8 mouse cellular contexts compared by ENCODE assay signal in the genomic region with DNA sequence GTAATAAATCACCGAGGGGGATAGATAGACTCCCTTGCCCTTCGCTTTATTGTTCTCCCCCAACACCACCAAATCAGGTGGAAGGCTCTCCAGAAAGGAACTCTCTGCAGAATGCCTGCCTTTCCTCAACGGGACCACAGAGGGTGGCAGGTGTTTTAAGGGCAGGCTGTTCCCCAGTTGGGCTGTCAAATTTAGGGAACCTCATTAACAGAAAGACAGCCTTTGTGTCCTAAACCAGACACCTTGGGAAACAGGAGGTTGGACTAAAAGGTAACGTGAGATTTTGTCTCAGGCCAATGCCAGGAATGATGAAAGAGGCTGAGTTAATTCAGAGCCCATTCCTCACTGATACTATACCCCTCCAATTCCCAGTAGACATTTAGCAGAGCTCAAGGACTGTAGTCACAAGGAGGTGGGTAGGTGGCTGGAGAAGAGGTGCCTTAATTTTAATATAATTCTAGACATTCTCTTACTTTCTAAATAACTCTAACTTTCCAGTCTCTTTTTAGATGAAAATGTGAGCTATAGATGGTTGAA. TPM values are rescaled to one million over a fixed set of nuclear protein-coding genes. Genes with fewer than 3 reads are reported as not detected.
DNase-seq lines count a peak whose midpoint lies in the region; ATAC-seq and TF ChIP-seq lines count a peak whose summit lies in the region.

No protein-coding gene starts in this region.

- no peak for TF ChIP-seq EP300 in lung, postnatal 0 days (IDR thresholded peaks at IDR 0.05)
- no peak for TF ChIP-seq EP300 in stomach, postnatal 0 days (optimal IDR thresholded peaks at IDR 0.05)

- H3K4me1 ChIP-seq in lung, postnatal 0 days (ENCODE audit: insufficient read depth, low read depth, low read length) = no peaks in the 10 kb centered on the region; the same call in 1 of the 2 replicates
- peaks cover 33% of the 10 kb centered on the region for H3K4me1 ChIP-seq in forebrain, embryonic 16.5 days (replicated peaks; ENCODE audit: control insufficient read depth, insufficient read depth, low read length)
- peaks cover 14% of the 10 kb centered on the region; the same call in 1 of the 2 replicates for H3K4me1 ChIP-seq in liver, embryonic 13.5 days (replicated peaks)
- H3K4me1 ChIP-seq in stomach, postnatal 0 days (replicated peaks; ENCODE audit: control insufficient read depth, insufficient read depth) = 0 out of 2 replicates have a peak, but pooled peaks cover 5% of the 10 kb centered on the region

- peak overlapping the region; percentile 86 for H3K4me3 ChIP-seq in lung, postnatal 0 days (ENCODE audit: low read depth, low read length)
- peak overlapping the region; percentile 90 for H3K4me3 ChIP-seq in forebrain, embryonic 16.5 days (replicated peaks; ENCODE audit: low read length)
- H3K4me3 ChIP-seq in liver, embryonic 13.5 days (replicated peaks) = peak overlapping the region; percentile 76
- H3K4me3 ChIP-seq in stomach, postnatal 0 days (ENCODE audit: low read depth, low read length) = peak overlapping the region; percentile 98

- intact Hi-C loops in left cerebral cortex, postnatal 14 days (cut with DNase I) = loop anchor here (5.0 to 10.0 kb wide), 3 partner anchors 52 to 140 kb away; no protein-coding TSS in a partner anchor

- no peaks in the 10 kb centered on the region for H3K36me3 ChIP-seq in lung, postnatal 0 days (ENCODE audit: insufficient read depth, low read length)
- no peaks in the 10 kb centered on the region for H3K36me3 ChIP-seq in forebrain, embryonic 16.5 days (ENCODE audit: control insufficient read depth, insufficient read depth)
- H3K36me3 ChIP-seq in liver, embryonic 13.5 days = no peaks in the 10 kb centered on the region
- no peaks in the 10 kb centered on the region for H3K36me3 ChIP-seq in stomach, postnatal 0 days (ENCODE audit: control insufficient read depth, insufficient read depth, low read length)

- WGBS in lung, postnatal 0 days = 6% methylated on average over 4 of the region's 4 CpGs
- 3% methylated on average over 4 of the region's 4 CpGs for WGBS in forebrain, embryonic 16.5 days
- 14% methylated on average over 4 of the region's 4 CpGs for WGBS in liver, embryonic 13.5 days (ENCODE audit: insufficient replicate concordance)
- 7% methylated on average over 4 of the region's 4 CpGs for WGBS in stomach, postnatal 0 days

- H3K4me2 ChIP-seq in lung, postnatal 0 days (replicated peaks; ENCODE audit: low read depth, low read length) = peak overlapping the region; percentile 97
- peak overlapping the region; percentile 62 for H3K4me2 ChIP-seq in forebrain, embryonic 16.5 days (ENCODE audit: low read length)
- H3K4me2 ChIP-seq in liver, embryonic 13.5 days = peak overlapping the region; percentile 95
- H3K4me2 ChIP-seq in stomach, postnatal 0 days (replicated peaks; ENCODE audit: low read depth) = peak overlapping the region; percentile 93

- H3K9me3 ChIP-seq in lung, postnatal 0 days (ENCODE audit: low read length) = no peaks in the 10 kb centered on the region
- H3K9me3 ChIP-seq in forebrain, embryonic 16.5 days (ENCODE audit: control insufficient read depth, low read length) = no peaks in the 10 kb centered on the region
- no peaks in the 10 kb centered on the region for H3K9me3 ChIP-seq in liver, embryonic 13.5 days (replicated peaks)
- H3K9me3 ChIP-seq in stomach, postnatal 0 days (ENCODE audit: control insufficient read depth, low read length) = no peaks in the 10 kb centered on the region

- no peak for DNase-seq in lung, postnatal 0 days (ENCODE audit: low spot score)
- DNase-seq in lung, postnatal 25 days (ENCODE audit: low spot score) = no peak
- DNase-seq in liver, embryonic 13.5 days = no peak
- no peak for DNase-seq in stomach, postnatal 0 days (ENCODE audit: low spot score)
- DNase-seq in gastrocnemius, postnatal 4 days (ENCODE audit: low spot score in 2 of 2) = no peak
- DNase-seq in left cerebral cortex, postnatal 14 days (ENCODE audit: low spot score in 2 of 2) = no peak
- DNase-seq in urinary bladder, postnatal 10 days (ENCODE audit: low spot score) = no peak

- H3K27ac ChIP-seq in lung, postnatal 0 days (ENCODE audit: low read length) = no peak overlapping the region
- H3K27ac ChIP-seq in forebrain, embryonic 16.5 days (ENCODE audit: low read length) = peak overlapping the region; percentile 97
- H3K27ac ChIP-seq in liver, embryonic 13.5 days = no peak overlapping the region
- H3K27ac ChIP-seq in stomach, postnatal 0 days (replicated peaks) = peak overlapping the region; percentile 91; the same call in 1 of the 2 replicates

- no peak overlapping the region for H3K9ac ChIP-seq in lung, postnatal 0 days (replicated peaks; ENCODE audit: low read depth)
- H3K9ac ChIP-seq in forebrain, embryonic 16.5 days (replicated peaks; ENCODE audit: low read depth, low read length) = peak overlapping the region; percentile 99
- H3K9ac ChIP-seq in liver, embryonic 13.5 days = 0 out of 2 replicates have a peak overlapping the region, but pooled peaks have one; percentile 80
- peak overlapping the region; percentile 92; the same call in 1 of the 2 replicates for H3K9ac ChIP-seq in stomach, postnatal 0 days (ENCODE audit: low read length)

- no peak for ATAC-seq in lung, postnatal 0 days
- ATAC-seq in forebrain, embryonic 16.5 days = no peak
- no peak for ATAC-seq in liver, embryonic 13.5 days (ENCODE audit: low read depth)
- ATAC-seq in stomach, postnatal 0 days (ENCODE audit: low FRiP score, low TSS enrichment) = no peak

- H3K27me3 ChIP-seq in lung, postnatal 0 days (replicated peaks; ENCODE audit: insufficient read depth, low read length) = peaks cover 11% of the 10 kb centered on the region; the same call in 1 of the 2 replicates
- H3K27me3 ChIP-seq in forebrain, embryonic 16.5 days (replicated peaks; ENCODE audit: control insufficient read depth, insufficient read depth, low read length) = no peaks in the 10 kb centered on the region
- H3K27me3 ChIP-seq in liver, embryonic 13.5 days = peaks cover 64% of the 10 kb centered on the region
- no peaks in the 10 kb centered on the region for H3K27me3 ChIP-seq in stomach, postnatal 0 days (ENCODE audit: control insufficient read depth, insufficient read depth, low read length)

- TF ChIP-seq CTCF in lung, postnatal 0 days (IDR thresholded peaks at IDR 0.05) = no peak
- no peak for TF ChIP-seq CTCF in stomach, postnatal 0 days (IDR thresholded peaks at IDR 0.05; ENCODE audit: low read depth)

RNA-seq across cellular contexts. Expression of a gene that starts 1.5 kb away (rescaled TPM):
- 1.2 and 1.3 TPM in 2 replicates for polyA plus RNA-seq in lung, postnatal 0 days (2015; fragmentation: Nextera tagmentation; extraction: Ambion mirVana)
- 11.9 and 12.3 TPM in 2 replicates for polyA plus RNA-seq in forebrain, embryonic 16.5 days (2015; fragmentation: Nextera tagmentation; extraction: Ambion mirVana)
- 0.36 and 0.53 TPM in 2 replicates for polyA plus RNA-seq in liver, embryonic 13.5 days (2015; fragmentation: Nextera tagmentation; extraction: Ambion mirVana)
- polyA plus RNA-seq in stomach, postnatal 0 days (2015; fragmentation: Nextera tagmentation; extraction: Ambion mirVana) = 2.5 and 2.7 TPM in 2 replicates
- total RNA-seq in gastrocnemius, postnatal 4 days (2021) = 10 to 100 TPM; 62.0 to 63.2 TPM
- total RNA-seq in left cerebral cortex, postnatal 14 days (2021) = 1 to 10 TPM; 9.0 to 9.9 TPM

Comparison
In these comparisons a context has a peak if more than half of its experiments do, and no peak if none do; other contexts are left out.
1. H3K27ac ChIP-seq: peak in forebrain, embryonic 16.5 days (single experiment) and stomach, postnatal 0 days (single experiment); none in lung, postnatal 0 days (single experiment) and liver, embryonic 13.5 days (single experiment).
2. Peak in every context shown above with its lines, with median percentiles within 50 percentile points of each other: H3K4me2 ChIP-seq and H3K4me3 ChIP-seq.